Mouse (Mus musculus): ENCODE results near the gene Cobl. TPM values are rescaled to one million over a fixed set of nuclear protein-coding genes. Genes with fewer than 3 reads are reported as not detected.

The Cobl gene
- polyA plus RNA-seq, 1 experiment from 2014 or later: 14.4 TPM

DNA sequence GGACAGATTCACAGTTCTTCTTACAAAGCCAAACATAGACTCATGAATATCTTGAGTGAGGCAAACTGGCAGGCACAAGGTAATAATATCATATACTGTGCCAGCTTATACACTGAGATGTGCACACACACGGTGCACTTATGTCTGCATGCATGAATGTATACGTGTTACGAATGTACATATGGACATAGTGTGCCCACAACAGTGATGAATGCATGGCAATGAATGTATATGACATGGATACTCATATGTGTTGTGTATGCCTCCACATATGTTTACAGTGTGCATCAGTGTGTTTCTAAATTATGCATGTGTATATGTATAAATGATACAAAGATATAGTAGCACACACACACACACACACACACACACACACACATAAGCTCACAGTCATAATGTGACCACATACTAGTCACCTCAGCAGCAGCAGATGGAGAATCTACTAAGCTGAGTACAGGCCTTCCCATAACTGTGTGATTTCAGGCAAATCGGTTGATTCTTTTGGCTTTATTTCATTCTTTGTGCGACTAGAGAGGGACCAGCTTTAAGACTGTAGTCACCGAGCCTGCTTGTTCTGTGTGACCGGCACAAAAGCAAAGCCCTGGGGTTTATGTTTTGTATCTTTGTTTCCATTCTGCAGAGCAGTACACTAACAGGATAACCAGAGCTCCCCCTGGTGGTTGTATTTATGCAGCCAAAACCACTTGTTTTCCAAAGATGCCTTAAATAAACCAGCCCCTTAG is 173.7 kb downstream of the Cobl start:
- peak; percentile 88 for ATAC-seq (ENCODE audit: low FRiP score, low read depth)
- H3K4me1 ChIP-seq (replicated peaks): 0 out of 2 replicates have a peak, but pooled peaks cover 2% of the 10 kb centered on the region
- 0 out of 2 replicates have a peak overlapping the region, but pooled peaks have one; percentile 11 for H3K4me2 ChIP-seq
- WGBS: 42% methylated on average over 7 of the region's 7 CpGs
- H3K9ac ChIP-seq: no peak overlapping the region
- H3K4me3 ChIP-seq: no peak overlapping the region
- H3K27me3 ChIP-seq: 0 out of 2 replicates have a peak, but pooled peaks cover 5% of the 10 kb centered on the region
- H3K9me3 ChIP-seq: no peaks in the 10 kb centered on the region
- H3K36me3 ChIP-seq: no peaks in the 10 kb centered on the region
- H3K27ac ChIP-seq (replicated peaks): peak overlapping the region; percentile 17

DNA sequence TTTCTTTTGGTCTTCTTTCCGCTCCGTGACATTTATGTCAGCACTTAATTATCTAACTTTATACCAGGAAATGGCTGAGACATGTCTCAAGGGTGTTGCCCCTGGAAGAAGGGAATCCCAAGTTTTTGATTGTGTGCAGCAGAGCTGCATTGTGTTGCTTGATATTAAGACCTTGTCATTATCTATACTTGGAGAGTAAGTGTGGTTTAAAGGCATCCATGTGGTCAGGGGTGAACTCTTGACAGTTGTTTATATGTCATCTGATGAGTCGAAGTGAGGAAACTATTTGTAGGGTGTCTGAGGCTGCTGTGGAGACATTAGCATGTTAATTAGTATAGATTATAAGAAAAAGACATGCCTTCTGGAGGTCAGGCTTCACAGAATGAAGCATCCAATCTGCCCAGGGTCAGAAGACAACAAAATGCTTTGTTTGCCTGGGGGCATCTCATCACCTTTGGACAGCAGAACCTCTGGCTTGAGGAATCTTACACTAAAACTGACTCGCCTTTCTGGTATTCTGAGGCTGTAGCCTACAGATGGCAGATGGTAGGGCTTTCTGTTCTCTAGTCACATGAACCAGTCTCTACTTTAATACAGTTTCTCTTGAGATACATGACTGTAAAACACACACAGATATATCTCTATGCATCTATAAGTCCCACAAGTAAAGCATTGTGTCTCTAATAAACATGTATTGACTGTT is 179.3 kb downstream of the Cobl start:
- H3K4me3 ChIP-seq: no peak overlapping the region
- WGBS: 88% methylated on average over 4 of the region's 4 CpGs
- no peak overlapping the region for H3K4me2 ChIP-seq
- no peaks in the 10 kb centered on the region for H3K36me3 ChIP-seq
- H3K4me1 ChIP-seq (replicated peaks): no peaks in the 10 kb centered on the region
- H3K27ac ChIP-seq (replicated peaks): no peak overlapping the region
- ATAC-seq (ENCODE audit: low FRiP score, low read depth): no peak
- H3K9me3 ChIP-seq: no peaks in the 10 kb centered on the region
- H3K27me3 ChIP-seq: 0 out of 2 replicates have a peak, but pooled peaks cover under 1% of the 10 kb centered on the region
- H3K9ac ChIP-seq: no peak overlapping the region

DNA sequence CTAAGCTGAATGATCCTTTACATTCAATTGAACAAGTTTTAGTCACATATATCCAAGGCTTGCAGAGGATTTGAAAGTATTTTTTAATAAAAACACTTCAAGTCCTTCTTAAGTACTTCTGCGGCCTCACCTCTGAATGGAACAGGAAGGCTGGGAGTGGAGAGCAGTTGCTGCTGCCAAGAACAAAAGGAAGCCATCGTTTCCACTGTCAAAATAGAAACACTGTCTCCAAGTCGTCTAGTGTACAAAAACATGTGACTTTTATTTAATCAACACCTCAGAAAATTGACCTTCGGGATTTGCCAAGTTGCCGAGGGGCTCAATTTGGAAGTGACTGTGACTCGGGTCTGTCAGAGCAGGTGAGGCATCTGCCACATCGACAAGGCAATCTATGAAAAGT is 184.0 kb downstream of the Cobl start:
- no peaks in the 10 kb centered on the region for H3K4me1 ChIP-seq (replicated peaks)
- H3K27ac ChIP-seq (replicated peaks): no peak overlapping the region
- ATAC-seq (ENCODE audit: low FRiP score, low read depth): no peak
- no peaks in the 10 kb centered on the region for H3K36me3 ChIP-seq
- H3K9ac ChIP-seq: no peak overlapping the region
- H3K9me3 ChIP-seq: no peaks in the 10 kb centered on the region
- 71% methylated on average over 7 of the region's 7 CpGs for WGBS
- no peak overlapping the region for H3K4me2 ChIP-seq
- H3K4me3 ChIP-seq: no peak overlapping the region
- H3K27me3 ChIP-seq: no peaks in the 10 kb centered on the region

DNA sequence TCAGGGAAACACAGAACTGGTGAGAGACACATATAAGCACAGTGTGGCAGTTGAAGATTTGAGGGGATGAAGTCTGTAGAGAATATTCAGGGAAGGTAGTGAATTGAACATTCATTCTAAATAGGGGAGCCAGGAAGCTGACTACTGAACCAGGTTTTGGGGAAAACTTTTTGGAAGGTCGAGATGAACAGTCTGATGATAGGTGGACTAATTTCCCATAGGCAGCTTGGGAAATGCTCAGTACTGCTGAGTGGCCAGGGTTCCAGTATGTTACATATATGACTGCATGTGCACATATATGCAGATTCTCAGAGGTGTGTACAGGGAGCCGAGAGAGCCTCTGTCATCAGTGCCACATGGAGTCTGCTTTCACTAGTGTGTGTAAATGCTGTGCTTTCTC is 190.5 kb downstream of the Cobl start:
- Histone ChIP-seq H3K4me1 (replicated peaks) (no peaks in the 10 kb centered on the region), H3K9ac (no peak overlapping the region), H3K4me3 (no peak overlapping the region), H3K4me2 (no peak overlapping the region), H3K27me3 (no peaks in the 10 kb centered on the region), H3K27ac (replicated peaks) (no peak overlapping the region), H3K36me3 (no peaks in the 10 kb centered on the region), H3K9me3 (no peaks in the 10 kb centered on the region)
- no peak for ATAC-seq (ENCODE audit: low FRiP score, low read depth)
- 76% methylated on average over 2 of the region's 2 CpGs for WGBS

DNA sequence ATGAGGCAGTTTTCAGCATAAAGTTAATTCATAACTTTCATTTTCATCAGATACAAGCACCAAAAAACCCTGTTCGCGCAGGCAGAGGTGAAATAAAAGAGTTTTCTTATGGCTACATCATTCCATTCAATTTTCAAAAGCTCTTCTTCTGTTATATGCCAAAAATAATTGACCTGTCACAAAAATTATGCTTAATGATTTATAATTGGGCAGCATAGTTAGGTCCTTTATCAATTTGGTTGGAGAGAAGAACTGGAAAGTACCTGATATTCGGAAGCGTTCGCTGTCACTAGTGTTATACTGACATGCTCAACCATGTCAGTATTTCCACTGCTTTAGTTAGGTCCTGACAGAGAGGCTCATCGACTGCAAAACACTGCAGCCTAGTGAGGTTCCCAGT is 191.0 kb downstream of the Cobl start:
- H3K4me1 ChIP-seq (replicated peaks): no peaks in the 10 kb centered on the region
- no peaks in the 10 kb centered on the region for H3K27me3 ChIP-seq
- no peak overlapping the region for H3K9ac ChIP-seq
- 90% methylated on average over 6 of the region's 6 CpGs for WGBS
- H3K4me2 ChIP-seq: no peak overlapping the region
- no peak for ATAC-seq (ENCODE audit: low FRiP score, low read depth)
- no peaks in the 10 kb centered on the region for H3K36me3 ChIP-seq
- no peak overlapping the region for H3K4me3 ChIP-seq
- no peak overlapping the region for H3K27ac ChIP-seq (replicated peaks)
- H3K9me3 ChIP-seq: no peaks in the 10 kb centered on the region

DNA sequence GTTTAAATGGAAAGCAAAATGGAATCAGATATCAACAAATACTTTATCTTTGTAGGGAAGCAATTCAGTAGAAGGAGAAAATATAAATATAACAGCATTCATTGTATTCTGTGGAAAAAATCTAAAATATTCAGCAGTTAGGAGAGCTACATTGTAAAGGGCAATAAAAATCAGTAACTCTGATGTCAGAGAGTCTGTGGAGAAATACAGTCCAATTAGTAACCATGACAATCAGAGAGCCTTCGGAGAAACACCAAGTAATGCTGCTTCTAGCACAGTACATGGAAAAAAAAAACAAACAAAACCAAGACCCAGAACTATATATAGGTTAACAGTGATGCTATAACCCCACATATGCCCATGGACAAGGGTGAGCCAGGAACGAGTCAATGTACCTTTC is 206.3 kb downstream of the Cobl start:
- H3K36me3 ChIP-seq: 0 out of 2 replicates have a peak, but pooled peaks cover 5% of the 10 kb centered on the region
- H3K4me1 ChIP-seq (replicated peaks): no peaks in the 10 kb centered on the region
- H3K27ac ChIP-seq (replicated peaks): no peak overlapping the region
- no peak for ATAC-seq (ENCODE audit: low FRiP score, low read depth)
- WGBS: 45% methylated on average over 2 of the region's 2 CpGs
- H3K4me3 ChIP-seq: no peak overlapping the region
- H3K9me3 ChIP-seq: no peaks in the 10 kb centered on the region
- no peak overlapping the region for H3K4me2 ChIP-seq
- H3K9ac ChIP-seq: no peak overlapping the region
- H3K27me3 ChIP-seq: no peaks in the 10 kb centered on the region

DNA sequence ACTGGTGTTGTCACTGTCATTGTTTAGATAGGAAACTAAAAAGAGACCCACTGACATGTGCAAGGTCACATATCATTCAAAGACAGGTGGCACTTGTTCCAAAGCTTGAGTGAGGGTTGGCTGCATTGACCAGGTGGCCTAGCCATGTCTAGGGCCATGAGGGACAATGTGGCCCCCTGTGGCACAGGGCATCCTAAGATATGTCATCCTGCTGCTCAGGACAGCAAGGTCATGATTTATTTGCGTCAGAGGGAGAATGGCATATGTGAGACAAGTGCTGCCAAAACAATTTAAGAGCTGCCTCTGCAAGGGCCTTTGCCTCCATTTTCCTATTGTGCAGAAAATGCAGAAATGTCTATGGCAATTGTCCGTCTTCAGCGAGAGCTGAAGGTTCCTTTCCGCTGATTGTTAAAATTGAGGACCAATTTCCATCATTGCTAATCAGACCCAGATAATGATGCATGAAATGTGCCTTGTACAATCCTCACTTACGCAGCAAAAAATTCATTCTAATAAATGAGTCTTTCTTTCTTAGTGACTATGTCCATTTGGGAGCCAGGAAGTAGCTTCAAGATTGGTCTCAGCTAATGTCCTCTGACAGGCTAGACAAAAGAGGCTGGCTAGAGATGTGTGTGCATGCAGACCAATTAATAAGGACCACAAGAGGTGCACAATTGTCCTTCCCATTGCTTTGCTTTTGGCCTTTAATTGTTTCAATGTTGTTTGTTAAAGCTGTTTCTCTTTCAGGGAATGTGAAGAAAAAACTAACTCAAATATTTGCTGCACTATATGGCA is 207.2 kb downstream of the Cobl start:
- ATAC-seq (ENCODE audit: low FRiP score, low read depth): no peak
- Histone ChIP-seq H3K36me3 (peaks cover 5% of the 10 kb centered on the region; the same call in 1 of the 2 replicates), H3K9ac (no peak overlapping the region), H3K9me3 (no peaks in the 10 kb centered on the region), H3K4me2 (no peak overlapping the region), H3K27ac (replicated peaks) (no peak overlapping the region), H3K27me3 (no peaks in the 10 kb centered on the region), H3K4me1 (replicated peaks) (no peaks in the 10 kb centered on the region), H3K4me3 (no peak overlapping the region)
- 69% methylated on average over 5 of the region's 5 CpGs for WGBS

DNA sequence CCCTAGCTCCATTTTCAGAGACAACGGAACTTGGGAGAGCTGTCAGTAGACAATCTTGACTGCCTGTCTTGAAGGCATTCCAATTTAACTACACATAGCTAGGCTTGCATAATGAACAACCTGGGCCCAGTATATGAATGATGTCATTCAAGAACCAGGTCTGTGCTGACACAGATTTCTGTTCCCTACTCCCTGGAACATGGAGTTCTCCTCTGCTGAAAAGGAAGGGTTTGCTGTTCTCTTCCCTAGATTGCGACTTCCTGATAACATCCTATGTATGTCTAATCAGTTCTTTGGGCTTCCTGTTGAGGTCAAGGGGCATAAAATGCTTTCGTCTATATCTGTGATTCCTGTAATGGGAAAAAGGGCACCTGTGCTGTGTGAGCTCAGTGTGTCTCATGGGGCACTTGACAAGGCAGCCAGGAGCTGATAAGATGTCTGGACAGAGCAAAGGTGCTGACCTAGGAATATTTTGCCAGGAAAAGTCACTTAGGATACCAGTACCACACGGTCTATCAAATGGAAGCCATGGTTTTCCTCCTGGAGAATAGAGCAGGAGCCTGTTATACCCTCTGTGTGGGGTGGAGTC is 219.3 kb downstream of the Cobl start:
- Histone ChIP-seq H3K4me1 (replicated peaks) (no peaks in the 10 kb centered on the region), H3K9me3 (no peaks in the 10 kb centered on the region), H3K27ac (replicated peaks) (no peak overlapping the region), H3K36me3 (no peaks in the 10 kb centered on the region), H3K9ac (no peak overlapping the region), H3K4me2 (no peak overlapping the region), H3K4me3 (no peak overlapping the region), H3K27me3 (no peaks in the 10 kb centered on the region)
- no peak for ATAC-seq (ENCODE audit: low FRiP score, low read depth)
- WGBS: 86% methylated on average over 4 of the region's 4 CpGs

DNA sequence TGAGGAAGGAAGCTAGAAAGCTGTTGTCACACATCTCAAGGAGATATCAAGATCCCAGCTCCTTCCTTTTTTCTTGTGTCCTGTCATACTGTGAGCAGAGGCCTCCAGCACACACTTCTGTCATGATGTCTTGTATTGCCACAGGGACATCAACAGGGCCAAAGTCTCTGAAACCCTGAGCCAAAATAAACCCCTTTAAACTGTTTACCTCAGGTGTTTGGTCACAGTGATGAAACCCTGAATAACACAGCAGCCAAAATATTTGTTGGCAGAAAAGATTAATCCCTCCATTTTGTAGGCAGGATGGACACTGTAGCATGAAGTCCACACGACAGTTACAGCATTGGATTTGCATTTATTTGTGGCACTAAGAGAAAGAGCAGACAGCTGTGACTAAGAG is 228.4 kb downstream of the Cobl start:
- H3K27ac ChIP-seq (replicated peaks): no peak overlapping the region
- H3K9ac ChIP-seq: no peak overlapping the region
- no peak overlapping the region for H3K4me2 ChIP-seq
- peaks cover 17% of the 10 kb centered on the region for H3K4me1 ChIP-seq (replicated peaks)
- no peaks in the 10 kb centered on the region for H3K9me3 ChIP-seq
- WGBS: 70% methylated on average over 1 of the region's 1 CpGs
- 0 out of 2 replicates have a peak, but pooled peaks cover 2% of the 10 kb centered on the region for H3K27me3 ChIP-seq
- no peak overlapping the region for H3K4me3 ChIP-seq
- H3K36me3 ChIP-seq: 0 out of 2 replicates have a peak, but pooled peaks cover 10% of the 10 kb centered on the region
- no peak for ATAC-seq (ENCODE audit: low FRiP score, low read depth)

DNA sequence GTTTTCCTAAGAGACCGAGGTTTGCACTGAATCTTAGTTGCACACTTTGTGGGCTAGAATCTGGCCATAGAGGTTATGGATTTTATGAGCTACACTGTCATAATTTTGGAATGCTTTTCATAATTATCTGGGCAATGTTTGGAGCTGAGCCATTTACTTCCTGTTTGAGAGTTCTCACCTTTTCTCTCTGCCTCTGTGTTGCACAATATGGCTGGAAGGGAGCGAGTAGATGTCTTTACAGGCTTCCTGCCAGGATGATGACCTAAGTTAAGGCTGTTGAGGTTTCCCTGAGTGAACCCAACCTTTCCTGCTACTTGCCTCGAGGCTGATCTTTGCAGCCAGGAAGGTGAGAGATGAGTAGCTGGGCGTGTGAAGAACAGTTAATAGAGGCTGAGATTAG is 229.9 kb downstream of the Cobl start:
- no peak overlapping the region for H3K27ac ChIP-seq (replicated peaks)
- WGBS: 88% methylated on average over 4 of the region's 4 CpGs
- H3K9me3 ChIP-seq: no peaks in the 10 kb centered on the region
- H3K27me3 ChIP-seq: 0 out of 2 replicates have a peak, but pooled peaks cover 2% of the 10 kb centered on the region
- no peak overlapping the region for H3K9ac ChIP-seq
- 0 out of 2 replicates have a peak, but pooled peaks cover 10% of the 10 kb centered on the region for H3K36me3 ChIP-seq
- ATAC-seq (ENCODE audit: low FRiP score, low read depth): no peak
- no peak overlapping the region for H3K4me2 ChIP-seq
- H3K4me3 ChIP-seq: no peak overlapping the region
- H3K4me1 ChIP-seq (replicated peaks): peaks cover 19% of the 10 kb centered on the region

DNA sequence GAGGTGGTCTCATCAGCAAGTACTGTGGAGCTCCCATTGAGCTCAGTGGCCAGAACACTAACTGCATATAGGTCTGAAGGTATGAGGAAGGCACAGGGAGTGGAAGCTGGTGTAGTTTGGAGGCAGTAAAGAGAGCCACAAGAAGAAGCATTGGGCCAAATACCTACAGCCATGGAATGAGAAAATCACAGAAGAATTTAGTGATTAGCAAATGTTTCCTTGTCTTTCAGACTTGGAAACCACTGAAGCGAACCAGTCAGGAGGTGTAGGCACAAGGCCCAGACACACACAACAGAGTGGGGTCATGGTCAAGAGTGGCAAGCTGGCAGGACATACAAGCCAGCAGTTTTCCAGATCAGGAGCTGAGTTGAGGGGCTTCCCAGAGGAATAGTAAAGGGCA is 230.6 kb downstream of the Cobl start:
- no peak for ATAC-seq (ENCODE audit: low FRiP score, low read depth)
- H3K27me3 ChIP-seq: 0 out of 2 replicates have a peak, but pooled peaks cover 2% of the 10 kb centered on the region
- no peak overlapping the region for H3K4me2 ChIP-seq
- no peaks in the 10 kb centered on the region for H3K9me3 ChIP-seq
- 0 out of 2 replicates have a peak, but pooled peaks cover 10% of the 10 kb centered on the region for H3K36me3 ChIP-seq
- no peak overlapping the region for H3K4me3 ChIP-seq
- H3K27ac ChIP-seq (replicated peaks): no peak overlapping the region
- peaks cover 25% of the 10 kb centered on the region for H3K4me1 ChIP-seq (replicated peaks)
- no peak overlapping the region for H3K9ac ChIP-seq
- 90% methylated on average over 1 of the region's 1 CpGs for WGBS
